Mouse (Mus musculus) thymus, postnatal 36 days (tissue): Measurements from ENCODE around the gene Ndufv2.

Experiments
- DNase-seq, 2 experiments: peaks; one replicate each; pipeline ENCODE4 v3.0.0; 2022; ENCODE audit warnings: mixed read lengths in 2 of 2

Gene Ndufv2

GRCm38 (mm10) chr17:66101380-66102330 is at the start of gene Ndufv2:
Gene Ndufv2 (minus strand): TSS chr17:66101559.
- peak; percentile 88 to 93 for DNase-seq

- DNase-seq, result peak; percentile 37
Measured at GRCm38 (mm10) chr17:66131212-66131611, 29.9 kb upstream of the Ndufv2 start.

- DNase-seq, result no peak
Measured at GRCm38 (mm10) chr17:66130371-66130770, 29.0 kb upstream of the Ndufv2 start.

- no peak for DNase-seq
Measured at GRCm38 (mm10) chr17:66125211-66125610, 23.9 kb upstream of the Ndufv2 start.

- no peak for DNase-seq
Measured at GRCm38 (mm10) chr17:66123816-66124610, 22.7 kb upstream of the Ndufv2 start.

- peak; percentile 89 to 94 for DNase-seq
Measured at GRCm38 (mm10) chr17:66123066-66123815, 21.9 kb upstream of the Ndufv2 start, which contains the start of gene Ddx11. Gene Ddx11 (plus strand): TSS chr17:66123520.

GRCm38 (mm10) chr17:66120701-66121100 is 19.3 kb upstream of the Ndufv2 start:
- no peak for DNase-seq

GRCm38 (mm10) chr17:66118991-66119390 is 17.6 kb upstream of the Ndufv2 start:
- DNase-seq, result no peak

GRCm38 (mm10) chr17:66112166-66112565 is 10.8 kb upstream of the Ndufv2 start:
- no peak for DNase-seq

- DNase-seq, result peak; percentile 84 to 90
Measured at GRCm38 (mm10) chr17:66111402-66111959, 10.1 kb upstream of the Ndufv2 start, which contains the start of gene Washc1. Gene Washc1 (plus strand): TSS chr17:66111545.

GRCm38 (mm10) chr17:66110746-66111145 is 9.4 kb upstream of the Ndufv2 start:
- peak; percentile 29 to 36 for DNase-seq

- DNase-seq, result no peak
Measured at GRCm38 (mm10) chr17:66108198-66108597, 6.8 kb upstream of the Ndufv2 start.

- DNase-seq, result no peak
Measured at GRCm38 (mm10) chr17:66107466-66107865, 6.1 kb upstream of the Ndufv2 start.

- peak; percentile 50 to 55 for DNase-seq
Measured at GRCm38 (mm10) chr17:66106601-66107267, 5.4 kb upstream of the Ndufv2 start.

- no peak for DNase-seq
Measured at GRCm38 (mm10) chr17:66104076-66104475, 2.7 kb upstream of the Ndufv2 start.

- no peak for DNase-seq
Measured at GRCm38 (mm10) chr17:66100566-66101379, 586 bp downstream of the Ndufv2 start.

GRCm38 (mm10) chr17:66092664-66093063 is 8.7 kb downstream of the Ndufv2 start:
- no peak for DNase-seq

GRCm38 (mm10) chr17:66092065-66092464 is 9.3 kb downstream of the Ndufv2 start:
- no peak for DNase-seq

- no peak for DNase-seq
Measured at GRCm38 (mm10) chr17:66091392-66091791, 10.0 kb downstream of the Ndufv2 start.

GRCm38 (mm10) chr17:66090251-66090650 is 11.1 kb downstream of the Ndufv2 start:
- no peak for DNase-seq

- DNase-seq, result no peak
Measured at GRCm38 (mm10) chr17:66085038-66085437, 16.3 kb downstream of the Ndufv2 start.
